ENCODE assay signal across 9 mouse cellular contexts in the genomic region with DNA sequence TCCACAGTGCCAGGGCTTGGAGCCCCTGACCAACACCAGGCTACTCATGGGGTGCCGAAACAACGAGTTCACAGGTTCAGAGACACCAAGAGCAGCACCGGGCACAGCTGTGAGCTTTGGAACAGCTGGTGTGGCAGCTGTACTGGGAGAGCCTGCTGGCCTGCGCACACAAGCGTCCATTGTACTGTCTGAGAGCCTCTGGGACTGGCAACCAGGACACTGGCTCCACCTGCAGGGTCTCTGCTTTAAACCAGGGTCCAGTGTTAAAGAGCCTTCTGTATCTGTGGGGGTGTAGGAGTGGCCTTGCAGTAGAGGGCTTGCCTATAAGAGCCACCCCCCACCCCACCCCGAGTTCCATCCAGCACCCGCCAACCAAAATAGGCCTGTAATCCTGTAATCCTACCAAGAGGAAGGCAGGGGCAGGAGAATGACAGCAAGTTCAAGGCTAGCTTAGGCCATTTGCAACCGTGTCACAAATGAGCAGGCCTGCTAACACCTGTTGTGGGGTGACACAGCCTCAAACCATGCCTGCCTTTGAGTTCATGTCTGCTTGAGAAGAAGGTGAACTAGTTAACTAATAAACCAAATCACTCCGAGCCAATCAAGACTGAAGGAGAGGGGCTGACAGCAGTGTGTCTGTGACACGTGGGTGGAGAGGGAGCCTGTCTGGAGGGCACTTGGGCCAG. TPM values are rescaled to one million over a fixed set of nuclear protein-coding genes. Genes with fewer than 3 reads are reported as not detected.
A peak's percentile ranks its signal among the peaks of the same experiment; 100 is the strongest.
DNase-seq lines count a peak whose midpoint lies in the region; ATAC-seq and TF ChIP-seq lines count a peak whose summit lies in the region.
"Had no signal": no experiment of that assay in that cellular context is flagged by ENCODE, and none has a peak within 500 bp of the region (broad histone marks: within the 10 kb centered on the region; RNA-seq: fewer than 3 reads in every experiment).

No protein-coding gene starts in this region.

- H3K9ac ChIP-seq in midbrain, embryonic 11.5 days (ENCODE audit: low read length), result peak overlapping the region; percentile 28
- H3K9ac ChIP-seq in midbrain, embryonic 15.5 days, result no peak overlapping the region
- H3K9ac ChIP-seq in hindbrain, postnatal 0 days (replicated peaks; ENCODE audit: low read length), result no peak overlapping the region

- no peaks in the 10 kb centered on the region for H3K9me3 ChIP-seq in midbrain, embryonic 11.5 days (ENCODE audit: control insufficient read depth, low read length)
- H3K9me3 ChIP-seq in midbrain, embryonic 15.5 days, result no peaks in the 10 kb centered on the region
- no peaks in the 10 kb centered on the region for H3K9me3 ChIP-seq in hindbrain, postnatal 0 days (ENCODE audit: low read length)

- peak; percentile 48 for DNase-seq in gastrocnemius, postnatal 14 days
- DNase-seq in gastrocnemius, postnatal 36 days, result no peak
- no peak for DNase-seq in midbrain, embryonic 11.5 days (ENCODE audit: low spot score, missing footprints)
- peak; percentile 51 for DNase-seq in hindbrain, postnatal 0 days (ENCODE audit: low spot score)
- peak; percentile 73 for DNase-seq in retina, postnatal 1 day
- no peak for DNase-seq in urinary bladder, adult 2 months (ENCODE audit: low spot score)
- DNase-seq in urinary bladder, postnatal 4 days (ENCODE audit: low spot score in 2 of 2), result no peak
- DNase-seq: thymus, postnatal 4 days had no signal

- no peak overlapping the region for H3K27ac ChIP-seq in midbrain, embryonic 11.5 days (ENCODE audit: low read depth, low read length)
- H3K27ac ChIP-seq in midbrain, embryonic 15.5 days, result no peak overlapping the region
- H3K27ac ChIP-seq in hindbrain, postnatal 0 days, result 0 out of 2 replicates have a peak overlapping the region, but pooled peaks have one; percentile 20

- H3K4me2 ChIP-seq in midbrain, embryonic 11.5 days, result no peak overlapping the region
- H3K4me2 ChIP-seq in midbrain, embryonic 15.5 days, result no peak overlapping the region
- H3K4me2 ChIP-seq in hindbrain, postnatal 0 days (ENCODE audit: low read depth, low read length), result no peak overlapping the region

- no peaks in the 10 kb centered on the region for H3K27me3 ChIP-seq in midbrain, embryonic 11.5 days (ENCODE audit: control insufficient read depth, insufficient read depth, low read length)
- no peaks in the 10 kb centered on the region for H3K27me3 ChIP-seq in midbrain, embryonic 15.5 days (replicated peaks)
- H3K27me3 ChIP-seq in hindbrain, postnatal 0 days (ENCODE audit: insufficient read depth, low read length), result no peaks in the 10 kb centered on the region

- ATAC-seq in midbrain, embryonic 11.5 days (ENCODE audit: low FRiP score), result no peak
- ATAC-seq in midbrain, embryonic 15.5 days (replicated peaks), result no peak
- peak; percentile 54; the same call in 1 of the 2 replicates for ATAC-seq in hindbrain, postnatal 0 days

- peak; percentile 29 for TF ChIP-seq CTCF in hindbrain, postnatal 0 days (IDR thresholded peaks at IDR 0.05; ENCODE audit: low read depth)

- peaks cover 5% of the 10 kb centered on the region; the same call in 1 of the 2 replicates for H3K4me1 ChIP-seq in midbrain, embryonic 11.5 days (ENCODE audit: control insufficient read depth, insufficient read depth, low read length)
- H3K4me1 ChIP-seq in midbrain, embryonic 15.5 days, result peaks cover 32% of the 10 kb centered on the region
- H3K4me1 ChIP-seq in hindbrain, postnatal 0 days (ENCODE audit: insufficient read depth, low read length), result peaks cover 12% of the 10 kb centered on the region

- H3K4me3 ChIP-seq in midbrain, embryonic 11.5 days (ENCODE audit: low read depth, low read length), result no peak overlapping the region
- no peak overlapping the region for H3K4me3 ChIP-seq in midbrain, embryonic 15.5 days
- H3K4me3 ChIP-seq in hindbrain, postnatal 0 days (ENCODE audit: low read length), result no peak overlapping the region

- no peaks in the 10 kb centered on the region; the same call in 1 of the 2 replicates for H3K36me3 ChIP-seq in midbrain, embryonic 11.5 days (ENCODE audit: control insufficient read depth, insufficient read depth, low read length)
- peaks cover under 1% of the 10 kb centered on the region; the same call in 1 of the 2 replicates for H3K36me3 ChIP-seq in midbrain, embryonic 15.5 days (replicated peaks)
- H3K36me3 ChIP-seq in hindbrain, postnatal 0 days (ENCODE audit: insufficient read depth, low read length), result 0 out of 2 replicates have a peak, but pooled peaks cover 3% of the 10 kb centered on the region

- 54% methylated on average over 10 of the region's 10 CpGs for WGBS in midbrain, embryonic 11.5 days
- WGBS in midbrain, embryonic 15.5 days, result 49% methylated on average over 10 of the region's 10 CpGs
- 49% methylated on average over 10 of the region's 10 CpGs for WGBS in hindbrain, postnatal 0 days

- intact Hi-C loops in gastrocnemius, postnatal 14 days (cut with DNase I; ENCODE audit: low total_unique reads), result no loop called here
- intact Hi-C loops in gastrocnemius, postnatal 36 days (cut with DNase I), result no loop called here

RNA-seq across cellular contexts. Expression of a gene that starts 1.7 kb away (rescaled TPM):
- 10 to 100 TPM; 18.2 to 20.9 TPM for total RNA-seq in gastrocnemius, postnatal 14 days (2021)
- total RNA-seq in gastrocnemius, postnatal 36 days (2021), result 1 to 10 TPM; 4.5 to 5.6 TPM
- polyA plus RNA-seq in midbrain, embryonic 11.5 days (2014; fragmentation: Nextera tagmentation; extraction: Ambion mirVana), result 66.6 and 92.0 TPM in 2 replicates
- 106 and 110 TPM in 2 replicates for polyA plus RNA-seq in midbrain, embryonic 15.5 days (2015; fragmentation: Nextera tagmentation; extraction: Ambion mirVana)
- total RNA-seq in hindbrain, postnatal 0 days (2014; rRNA removed), result 144 and 172 TPM in 2 replicates
- polyA plus RNA-seq in hindbrain, postnatal 0 days (2015; fragmentation: Nextera tagmentation; extraction: Ambion mirVana), result 106 and 118 TPM in 2 replicates
- polyA plus RNA-seq in urinary bladder, adult 2 months (2012; rRNA removed), result 23.7 and 47.9 TPM in 2 replicates

RNA-seq across cellular contexts. Expression of a gene that starts 9.6 kb away (rescaled TPM):
- total RNA-seq in gastrocnemius, postnatal 14 days (2021), result 1 to 10 TPM; 2.9 to 3.1 TPM
- total RNA-seq in gastrocnemius, postnatal 36 days (2021), result 1 to 10 TPM; 2.2 to 2.7 TPM
- polyA plus RNA-seq in midbrain, embryonic 11.5 days (2014; fragmentation: Nextera tagmentation; extraction: Ambion mirVana), result 11.3 and 11.5 TPM in 2 replicates
- polyA plus RNA-seq in midbrain, embryonic 15.5 days (2015; fragmentation: Nextera tagmentation; extraction: Ambion mirVana), result 3.6 and 3.8 TPM in 2 replicates
- 4.3 and 7.0 TPM in 2 replicates for total RNA-seq in hindbrain, postnatal 0 days (2014; rRNA removed)
- polyA plus RNA-seq in hindbrain, postnatal 0 days (2015; fragmentation: Nextera tagmentation; extraction: Ambion mirVana), result 3.7 and 4.0 TPM in 2 replicates
- 10.2 and 11.4 TPM in 2 replicates for polyA plus RNA-seq in urinary bladder, adult 2 months (2012; rRNA removed)

RNA-seq across cellular contexts. Expression of a gene that starts 10.0 kb away (rescaled TPM):
- total RNA-seq in gastrocnemius, postnatal 14 days (2021), result under 1 TPM; 0.16 to 0.29 TPM
- under 1 TPM in 1 of 2 experiments, not detected in 1; 0.25 TPM for total RNA-seq in gastrocnemius, postnatal 36 days (2021)
- 0.19 and 0.28 TPM in 2 replicates for polyA plus RNA-seq in midbrain, embryonic 11.5 days (2014; fragmentation: Nextera tagmentation; extraction: Ambion mirVana)
- 1.3 and 1.5 TPM in 2 replicates for polyA plus RNA-seq in midbrain, embryonic 15.5 days (2015; fragmentation: Nextera tagmentation; extraction: Ambion mirVana)
- 1.0 TPM in 1 of 2 replicates, not detected in the other for total RNA-seq in hindbrain, postnatal 0 days (2014; rRNA removed)
- polyA plus RNA-seq in hindbrain, postnatal 0 days (2015; fragmentation: Nextera tagmentation; extraction: Ambion mirVana), result 0.52 and 0.76 TPM in 2 replicates
- 0.18 and 0.36 TPM in 2 replicates for polyA plus RNA-seq in urinary bladder, adult 2 months (2012; rRNA removed)

RNA-seq across cellular contexts. Expression of a gene that starts 18.7 kb away (rescaled TPM):
- 10 to 100 TPM; 16.0 to 17.4 TPM for total RNA-seq in gastrocnemius, postnatal 14 days (2021)
- total RNA-seq in gastrocnemius, postnatal 36 days (2021), result 10 to 100 TPM; 18.3 to 18.4 TPM
- polyA plus RNA-seq in midbrain, embryonic 11.5 days (2014; fragmentation: Nextera tagmentation; extraction: Ambion mirVana), result 84.3 and 86.0 TPM in 2 replicates
- 134 and 135 TPM in 2 replicates for polyA plus RNA-seq in midbrain, embryonic 15.5 days (2015; fragmentation: Nextera tagmentation; extraction: Ambion mirVana)
- total RNA-seq in hindbrain, postnatal 0 days (2014; rRNA removed), result 75.4 and 116 TPM in 2 replicates
- polyA plus RNA-seq in hindbrain, postnatal 0 days (2015; fragmentation: Nextera tagmentation; extraction: Ambion mirVana), result 129 and 131 TPM in 2 replicates
- 68.0 and 80.2 TPM in 2 replicates for polyA plus RNA-seq in urinary bladder, adult 2 months (2012; rRNA removed)

RNA-seq across cellular contexts. Expression of a gene that starts 24.8 kb away (rescaled TPM):
- total RNA-seq in gastrocnemius, postnatal 14 days (2021), result 1 to 10 TPM; 1.0 to 1.1 TPM
- total RNA-seq in gastrocnemius, postnatal 36 days (2021), result 1 to 10 TPM in 1 of 2 experiments, not detected in 1; 1.9 TPM
- polyA plus RNA-seq in midbrain, embryonic 11.5 days (2014; fragmentation: Nextera tagmentation; extraction: Ambion mirVana), result 8.2 and 8.4 TPM in 2 replicates
- polyA plus RNA-seq in midbrain, embryonic 15.5 days (2015; fragmentation: Nextera tagmentation; extraction: Ambion mirVana), result 16.6 and 17.5 TPM in 2 replicates
- 13.2 and 16.5 TPM in 2 replicates for total RNA-seq in hindbrain, postnatal 0 days (2014; rRNA removed)
- 11.4 and 12.6 TPM in 2 replicates for polyA plus RNA-seq in hindbrain, postnatal 0 days (2015; fragmentation: Nextera tagmentation; extraction: Ambion mirVana)
- 5.4 and 9.1 TPM in 2 replicates for polyA plus RNA-seq in urinary bladder, adult 2 months (2012; rRNA removed)

Comparison
In these comparisons a context has a peak if more than half of its experiments do, and no peak if none do; other contexts are left out.
1. DNase-seq: peak in gastrocnemius, postnatal 14 days (single experiment), hindbrain, postnatal 0 days (single experiment) and retina, postnatal 1 day (single experiment); none in gastrocnemius, postnatal 36 days (0 of 2), midbrain, embryonic 11.5 days (single experiment), urinary bladder, adult 2 months (single experiment) and urinary bladder, postnatal 4 days (0 of 2).